8 mouse cellular contexts compared by ENCODE assay signal in the genomic region with DNA sequence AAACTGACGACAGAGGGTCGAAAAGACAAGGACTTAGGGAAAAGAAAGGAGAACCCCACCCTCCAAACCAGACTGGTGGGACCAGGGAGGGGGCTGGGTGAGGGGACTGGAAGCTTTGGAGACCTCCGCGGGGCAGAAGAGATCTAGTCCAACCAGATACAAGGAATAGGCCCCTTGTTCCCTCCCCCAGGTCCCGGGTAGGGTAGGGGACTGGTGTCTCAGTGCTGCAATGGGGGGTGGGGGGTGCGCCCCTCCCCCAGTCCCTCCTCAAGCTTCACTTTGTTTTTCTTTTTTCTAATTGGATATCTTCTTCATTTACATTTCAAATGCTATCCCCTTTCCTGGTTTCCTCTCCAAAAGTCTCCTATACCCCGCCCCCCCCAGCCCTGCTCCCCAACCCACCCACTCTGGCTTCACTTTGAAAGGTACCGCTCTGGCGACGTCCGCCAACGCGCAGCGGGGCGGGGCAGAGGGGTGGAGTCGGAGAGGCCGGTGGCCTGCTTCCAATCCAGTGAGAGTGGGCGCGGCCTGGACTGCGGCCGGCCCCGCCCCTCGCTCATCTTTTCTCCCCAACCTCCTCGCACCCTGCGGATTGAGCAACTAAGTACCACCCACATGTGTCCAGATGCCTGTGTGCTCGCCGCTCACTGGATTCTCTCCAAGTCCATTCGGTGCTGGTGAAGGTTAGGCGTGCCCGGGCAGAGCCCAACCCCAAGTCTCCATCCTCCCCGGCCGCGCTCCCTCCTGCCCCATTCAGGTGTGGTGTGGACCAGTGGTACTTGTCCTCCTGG. TPM values are rescaled to one million over a fixed set of nuclear protein-coding genes. Genes with fewer than 3 reads are reported as not detected.
DNase-seq lines count a peak whose midpoint lies in the region; ATAC-seq and TF ChIP-seq lines count a peak whose summit lies in the region.

No protein-coding gene starts in this region.

- ATAC-seq in kidney, embryonic 15.5 days (replicated peaks; ENCODE audit: low FRiP score), result peak; percentile 98
- peak; percentile 88 for ATAC-seq in monocyte, adult 5-6 weeks (replicated peaks; ENCODE audit: insufficient number of reproducible peaks, low FRiP score, low TSS enrichment, poor library complexity, severe bottlenecking)

- H3K27me3 ChIP-seq in erythroblast, embryonic 14.5 days (ENCODE audit: control insufficient read depth), result peaks cover 4% of the 10 kb centered on the region; the same call in 1 of the 2 replicates
- no peaks in the 10 kb centered on the region for H3K27me3 ChIP-seq in heart, embryonic 10.5 days (ENCODE audit: insufficient read depth, poor library complexity, severe bottlenecking)
- peaks cover 25% of the 10 kb centered on the region for H3K27me3 ChIP-seq in kidney, embryonic 15.5 days
- no peaks in the 10 kb centered on the region for H3K27me3 ChIP-seq in liver, adult 2 months (ENCODE audit: control insufficient read depth, insufficient read depth, low read length)

- peak overlapping the region; percentile 31 for H3K4me3 ChIP-seq in erythroblast, embryonic 14.5 days (replicated peaks)
- H3K4me3 ChIP-seq in heart, embryonic 10.5 days, result peak overlapping the region; percentile 54
- peak overlapping the region; percentile 40 for H3K4me3 ChIP-seq in kidney, embryonic 15.5 days (replicated peaks)
- H3K4me3 ChIP-seq in liver, adult 2 months (ENCODE audit: insufficient read depth, low read depth, low read length), result peak overlapping the region; percentile 2; the same call in 1 of the 2 replicates

- H3K4me2 ChIP-seq in kidney, embryonic 15.5 days, result peak overlapping the region; percentile 70

- peaks cover 8% of the 10 kb centered on the region for H3K4me1 ChIP-seq in erythroblast, embryonic 14.5 days (ENCODE audit: control insufficient read depth)
- H3K4me1 ChIP-seq in heart, embryonic 10.5 days, result no peaks in the 10 kb centered on the region
- H3K4me1 ChIP-seq in kidney, embryonic 15.5 days, result no peaks in the 10 kb centered on the region
- no peaks in the 10 kb centered on the region for H3K4me1 ChIP-seq in liver, adult 2 months (ENCODE audit: control insufficient read depth, insufficient read depth, low read length)

- TF ChIP-seq CTCF in brain, embryonic 14.5 days (IDR thresholded peaks at IDR 0.05; ENCODE audit: borderline replicate concordance, extremely low read depth, insufficient read depth, insufficient read length), result no peak
- no peak for TF ChIP-seq CTCF in liver, adult 2 months (IDR thresholded peaks at IDR 0.05; ENCODE audit: low read depth, low read length)

- no peaks in the 10 kb centered on the region for H3K79me2 ChIP-seq in liver, adult 2 months (ENCODE audit: control insufficient read depth, insufficient read depth, low read length)

- no peak overlapping the region for H3K9ac ChIP-seq in kidney, embryonic 15.5 days
- H3K9ac ChIP-seq in liver, adult 2 months (ENCODE audit: low read depth, low read length), result no peak overlapping the region

- TF ChIP-seq POLR2A in brain, embryonic 14.5 days (IDR thresholded peaks at IDR 0.05; ENCODE audit: borderline replicate concordance, extremely low read depth, insufficient read depth, insufficient read length, poor library complexity, severe bottlenecking), result no peak
- TF ChIP-seq POLR2A in liver, adult 2 months (IDR thresholded peaks at IDR 0.05; ENCODE audit: extremely low read depth, insufficient read depth, low read length), result no peak

- H3K27ac ChIP-seq in heart, embryonic 10.5 days, result peak overlapping the region; percentile 56
- H3K27ac ChIP-seq in kidney, embryonic 15.5 days, result peak overlapping the region; percentile 74
- no peak overlapping the region for H3K27ac ChIP-seq in liver, adult 2 months (replicated peaks; ENCODE audit: insufficient read depth, low read depth, low read length)

- WGBS in heart, embryonic 10.5 days, result 12% methylated on average over 32 of the region's 33 CpGs
- 25% methylated on average over 32 of the region's 33 CpGs for WGBS in kidney, embryonic 15.5 days
- WGBS in liver, adult 2 months, result under 1% methylated on average over 28 of the region's 33 CpGs

- no peaks in the 10 kb centered on the region for H3K36me3 ChIP-seq in erythroblast, embryonic 14.5 days (ENCODE audit: control insufficient read depth)
- no peaks in the 10 kb centered on the region for H3K36me3 ChIP-seq in heart, embryonic 10.5 days
- no peaks in the 10 kb centered on the region for H3K36me3 ChIP-seq in kidney, embryonic 15.5 days
- no peaks in the 10 kb centered on the region for H3K36me3 ChIP-seq in liver, adult 2 months (ENCODE audit: control insufficient read depth, insufficient read depth, low read length)

- no peaks in the 10 kb centered on the region; the same call in 1 of the 2 replicates for H3K9me3 ChIP-seq in erythroblast, embryonic 14.5 days (ENCODE audit: control insufficient read depth, low read length)
- H3K9me3 ChIP-seq in heart, embryonic 10.5 days, result no peaks in the 10 kb centered on the region
- H3K9me3 ChIP-seq in kidney, embryonic 15.5 days (replicated peaks), result no peaks in the 10 kb centered on the region

- peak; percentile 86 for DNase-seq in CD4-positive, CD25-positive, alpha-beta regulatory T cell, adult 2 months (ENCODE audit: low read depth, low spot score)
- peak; percentile 89 for DNase-seq in brain, embryonic 14.5 days (ENCODE audit: low read depth)
- peak; percentile 93 for DNase-seq in heart, embryonic 10.5 days (ENCODE audit: low spot score)
- DNase-seq in liver, adult 2 months (ENCODE audit: extremely low read depth, low read depth, low spot score), result peak; percentile 85
- peak; percentile 67 to 71 for DNase-seq in spleen, postnatal 36 days (ENCODE audit: low spot score in 2 of 2)

RNA-seq across cellular contexts. Expression of a gene that starts 8.6 kb away (rescaled TPM):
- 1.1 and 1.5 TPM in 2 replicates for polyA plus RNA-seq in brain, embryonic 14.5 days (2012; rRNA removed)
- polyA plus RNA-seq in erythroblast, embryonic 14.5 days (2012), result not detected in 2 replicates
- 1.0 and 1.2 TPM in 2 replicates for polyA plus RNA-seq in heart, embryonic 10.5 days (2016; fragmentation: Nextera tagmentation; extraction: Ambion mirVana)
- 17.7 and 20.3 TPM in 2 replicates for polyA plus RNA-seq in kidney, embryonic 15.5 days (2015; fragmentation: Nextera tagmentation; extraction: Ambion mirVana)
- total RNA-seq in liver, adult 2 months (2014; rRNA removed), result 1.0 TPM in 2 replicates
- 0.51 and 1.2 TPM in 2 replicates for polyA plus RNA-seq in liver, adult 2 months (2012; rRNA removed)
- total RNA-seq in monocyte, adult 5-6 weeks (2017), result 0.19 TPM in 1 of 3 replicates, not detected in the others

RNA-seq across cellular contexts. Expression of a gene that starts 37.8 kb away (rescaled TPM):
- 5.2 and 5.7 TPM in 2 replicates for polyA plus RNA-seq in brain, embryonic 14.5 days (2012; rRNA removed)
- 0.06 and 0.23 TPM in 2 replicates for polyA plus RNA-seq in erythroblast, embryonic 14.5 days (2012)
- 12.4 and 13.2 TPM in 2 replicates for polyA plus RNA-seq in heart, embryonic 10.5 days (2016; fragmentation: Nextera tagmentation; extraction: Ambion mirVana)
- polyA plus RNA-seq in kidney, embryonic 15.5 days (2015; fragmentation: Nextera tagmentation; extraction: Ambion mirVana), result 13.8 and 14.0 TPM in 2 replicates
- total RNA-seq in liver, adult 2 months (2014; rRNA removed), result 3.3 and 3.6 TPM in 2 replicates
- polyA plus RNA-seq in liver, adult 2 months (2012; rRNA removed), result 1.7 and 2.0 TPM in 2 replicates
- 10.9 to 15.9 TPM (median 11.4 TPM) in 3 replicates for total RNA-seq in monocyte, adult 5-6 weeks (2017)

RNA-seq across cellular contexts. Expression of a gene that starts 55.0 kb away (rescaled TPM):
- polyA plus RNA-seq in brain, embryonic 14.5 days (2012; rRNA removed), result not detected in 2 replicates
- polyA plus RNA-seq in erythroblast, embryonic 14.5 days (2012), result not detected in 2 replicates
- polyA plus RNA-seq in heart, embryonic 10.5 days (2016; fragmentation: Nextera tagmentation; extraction: Ambion mirVana), result 0.13 and 0.62 TPM in 2 replicates
- polyA plus RNA-seq in kidney, embryonic 15.5 days (2015; fragmentation: Nextera tagmentation; extraction: Ambion mirVana), result 0.15 TPM in 1 of 2 replicates, not detected in the other
- total RNA-seq in liver, adult 2 months (2014; rRNA removed), result 0.09 TPM in 1 of 2 replicates, not detected in the other
- polyA plus RNA-seq in liver, adult 2 months (2012; rRNA removed), result not detected in 2 replicates
- 0.29 TPM in 1 of 3 replicates, not detected in the others for total RNA-seq in monocyte, adult 5-6 weeks (2017)

Comparison
In these comparisons a context has a peak if more than half of its experiments do, and no peak if none do; other contexts are left out.
1. H3K4me3 ChIP-seq: peak in every context shown above with its lines; median percentile 54 in heart, embryonic 10.5 days; 40 in kidney, embryonic 15.5 days; 31 in erythroblast, embryonic 14.5 days; 2 in liver, adult 2 months.